Mouse (Mus musculus): ENCODE results near the gene Cux1.

GRCm38 (mm10) chr5:136427121-136427771, 140.0 kb downstream of the Cux1 start:
- TF ChIP-seq CTCF (IDR thresholded peaks at IDR 0.05; ENCODE audit: borderline replicate concordance, control insufficient read depth, extremely low read depth, insufficient read depth, low read length, poor library complexity) (no peak), POLR2A (IDR thresholded peaks at IDR 0.05; ENCODE audit: control insufficient read depth, extremely low read depth, insufficient read depth, low read length, poor library complexity) (no peak)
